Mouse (Mus musculus) gastrocnemius, postnatal 4 days (tissue): Measurements from ENCODE around the gene Rpl19. TPM values are rescaled to one million over a fixed set of nuclear protein-coding genes. Genes with fewer than 3 reads are reported as not detected.

Source experiments
- DNase-seq, 2 experiments: peaks; one replicate each; pipeline ENCODE4 v3.0.0; 2021 to 2022; ENCODE audit warnings: low spot score in 2 of 2, mixed read lengths in 2 of 2
- long read RNA-seq, 2 experiments: library from polyadenylated mRNA; stranded (forward); transcript quantifications; one replicate each; pipeline ENCODE4 v2.0.0; 2021
- total RNA-seq, 2 experiments: library from RNA; stranded (reverse); gene quantifications; 2 replicates each; pipeline ENCODE4 v1.2.3; 2021

Rpl19 gene
- 1,000 to 10,000 TPM; 1,153 to 1,224 TPM for total RNA-seq
- long read RNA-seq, experiment 1, transcript Rpl19-201 (6 exons, 751 nt) = major isoform, 303 of 327 reads
- long read RNA-seq, experiment 1, partial matches to known transcripts = 17 of 327 reads
- long read RNA-seq, experiment 1, other reads (novel, unspliced or antisense) = 3 of 327 reads
- long read RNA-seq, experiment 2, transcript Rpl19-201 (6 exons, 751 nt) = major isoform, 359 of 389 reads
- long read RNA-seq, experiment 2, transcript Rpl19-202 (6 exons, 737 nt) = minor isoform, 5 of 389 reads
- long read RNA-seq, experiment 2, partial matches to known transcripts = 20 of 389 reads
- long read RNA-seq, experiment 2, other reads (novel, unspliced or antisense) = 5 of 389 reads

GRCm38 (mm10) chr11:98026570-98027296, at the start of gene Rpl19:
TSS of gene Rpl19 (plus strand) at chr11:98026710.
- peak; percentile 89 to 95 for DNase-seq

GRCm38 (mm10) chr11:97977797-97978196, 48.7 kb upstream of the Rpl19 start:
- no peak for DNase-seq

- no peak for DNase-seq
Observed at GRCm38 (mm10) chr11:97978392-97978791, 48.1 kb upstream of the Rpl19 start.

GRCm38 (mm10) chr11:97979824-97980495, 46.5 kb upstream of the Rpl19 start:
- no peak for DNase-seq

- DNase-seq = peak; percentile 58 to 74
Observed at GRCm38 (mm10) chr11:97980531-97980966, 46.0 kb upstream of the Rpl19 start.

- no peak for DNase-seq
Observed at GRCm38 (mm10) chr11:97982721-97983120, 43.8 kb upstream of the Rpl19 start.

- DNase-seq = no peak
Observed at GRCm38 (mm10) chr11:97983506-97983905, 43.0 kb upstream of the Rpl19 start.

- no peak for DNase-seq
Observed at GRCm38 (mm10) chr11:97983983-97984382, 42.5 kb upstream of the Rpl19 start.

- DNase-seq = no peak
Observed at GRCm38 (mm10) chr11:97985727-97986677, 40.5 kb upstream of the Rpl19 start, which contains the start of gene Plxdc1. TSS of gene Plxdc1 (minus strand) at chr11:97986444.

- DNase-seq = no peak
Observed at GRCm38 (mm10) chr11:97986738-97987465, 39.6 kb upstream of the Rpl19 start.

GRCm38 (mm10) chr11:97987551-97988526, 38.7 kb upstream of the Rpl19 start:
- peak; percentile 86 to 93 for DNase-seq

GRCm38 (mm10) chr11:97988530-97989096, 37.9 kb upstream of the Rpl19 start:
- peak; percentile 62 to 83 for DNase-seq

- DNase-seq = peak; percentile 53 to 75
Observed at GRCm38 (mm10) chr11:97994539-97995100, 31.9 kb upstream of the Rpl19 start.

- DNase-seq = no peak
Observed at GRCm38 (mm10) chr11:97995564-97996288, 30.8 kb upstream of the Rpl19 start, which contains the start of gene Arl5c. TSS of gene Arl5c (minus strand) at chr11:97996181.

- DNase-seq = no peak
Observed at GRCm38 (mm10) chr11:97996691-97997090, 29.8 kb upstream of the Rpl19 start.

GRCm38 (mm10) chr11:97997387-97997960, 29.0 kb upstream of the Rpl19 start:
- no peak for DNase-seq
